Mouse (Mus musculus): Measurements from ENCODE around the gene Slc9a9. TPM values are rescaled to one million over a fixed set of nuclear protein-coding genes. Genes with fewer than 3 reads are reported as not detected.

The Slc9a9 gene
- polyA plus RNA-seq, 1 experiment from 2014 or later: 6.6 TPM

DNA sequence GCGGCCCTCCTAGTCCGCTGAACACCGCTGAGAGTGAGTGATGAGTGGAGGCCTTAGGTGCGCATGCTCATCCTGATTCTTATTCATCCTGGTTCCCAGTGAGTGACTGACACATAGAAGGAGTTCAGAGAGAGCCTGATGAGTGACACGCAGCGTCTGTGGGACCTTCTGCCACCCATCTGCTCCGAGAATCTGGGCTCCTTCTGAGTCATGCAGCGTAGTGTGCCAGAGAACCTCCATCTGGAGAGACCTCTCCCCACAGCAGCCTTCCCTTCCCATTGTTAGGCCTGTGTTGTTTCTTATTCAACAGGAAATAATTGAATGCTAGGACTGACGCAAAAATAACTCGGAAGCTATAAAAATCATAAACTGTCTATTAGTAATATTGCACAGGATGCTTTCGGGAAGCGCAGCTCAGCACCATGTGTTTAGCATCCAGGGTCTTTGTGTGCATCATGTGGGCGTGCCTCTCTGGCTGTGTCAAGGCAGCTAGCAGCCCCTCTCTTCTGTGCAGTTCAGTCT lies 498.8 kb downstream of the Slc9a9 start:
- peak; percentile 45; the same call in 1 of the 2 replicates for ATAC-seq
- WGBS: 80% methylated on average over 13 of the region's 13 CpGs

DNA sequence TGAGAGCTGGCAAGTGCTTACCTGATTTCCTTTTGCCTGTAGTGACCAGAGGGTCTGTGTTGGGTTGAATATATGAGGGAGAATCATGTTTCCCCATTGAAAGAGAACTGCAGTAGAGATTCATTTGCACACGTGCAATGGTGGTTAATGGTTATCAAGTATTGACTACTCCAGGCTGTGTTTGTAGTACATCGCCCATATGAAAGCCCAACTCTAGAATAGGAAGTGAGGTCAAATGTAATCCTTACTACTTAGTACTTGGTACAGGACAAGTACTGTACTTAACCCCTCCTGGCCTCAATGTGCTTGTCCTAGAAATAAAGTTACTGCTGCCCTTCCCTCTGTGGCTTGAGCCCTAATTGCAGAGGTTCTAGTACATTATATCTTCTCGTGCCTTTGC lies 508.5 kb downstream of the Slc9a9 start:
- Histone ChIP-seq H3K27me3 (ENCODE audit: control insufficient read depth, insufficient read depth, low read depth, low read length) (no peaks in the 10 kb centered on the region), H3K27ac (ENCODE audit: low read length) (no peak overlapping the region), H3K9ac (ENCODE audit: low read depth, low read length) (no peak overlapping the region), H3K4me2 (ENCODE audit: low read length) (no peak overlapping the region), H3K36me3 (ENCODE audit: control insufficient read depth, insufficient read depth, low read length) (no peaks in the 10 kb centered on the region), H3K4me1 (ENCODE audit: control insufficient read depth, insufficient read depth, low read length) (no peaks in the 10 kb centered on the region), H3K9me3 (replicated peaks; ENCODE audit: control insufficient read depth, low read length, poor library complexity, severe bottlenecking) (no peaks in the 10 kb centered on the region), H3K4me3 (ENCODE audit: low read depth, low read length) (no peak overlapping the region)
- ATAC-seq: no peak
- WGBS: 90% methylated on average over 3 of the region's 3 CpGs

More for the DNA sequence above, 498.8 kb downstream of the Slc9a9 start:
- Histone ChIP-seq H3K9ac (ENCODE audit: low read depth, low read length) (no peak overlapping the region), H3K4me3 (ENCODE audit: low read depth, low read length) (no peak overlapping the region), H3K4me2 (ENCODE audit: low read length) (no peak overlapping the region), H3K9me3 (replicated peaks; ENCODE audit: control insufficient read depth, low read length, poor library complexity, severe bottlenecking) (no peaks in the 10 kb centered on the region), H3K4me1 (ENCODE audit: control insufficient read depth, insufficient read depth, low read length) (peaks cover 3% of the 10 kb centered on the region; the same call in 1 of the 2 replicates), H3K36me3 (ENCODE audit: control insufficient read depth, insufficient read depth, low read length) (no peaks in the 10 kb centered on the region), H3K27me3 (ENCODE audit: control insufficient read depth, insufficient read depth, low read depth, low read length) (no peaks in the 10 kb centered on the region), H3K27ac (ENCODE audit: low read length) (no peak overlapping the region)

DNA sequence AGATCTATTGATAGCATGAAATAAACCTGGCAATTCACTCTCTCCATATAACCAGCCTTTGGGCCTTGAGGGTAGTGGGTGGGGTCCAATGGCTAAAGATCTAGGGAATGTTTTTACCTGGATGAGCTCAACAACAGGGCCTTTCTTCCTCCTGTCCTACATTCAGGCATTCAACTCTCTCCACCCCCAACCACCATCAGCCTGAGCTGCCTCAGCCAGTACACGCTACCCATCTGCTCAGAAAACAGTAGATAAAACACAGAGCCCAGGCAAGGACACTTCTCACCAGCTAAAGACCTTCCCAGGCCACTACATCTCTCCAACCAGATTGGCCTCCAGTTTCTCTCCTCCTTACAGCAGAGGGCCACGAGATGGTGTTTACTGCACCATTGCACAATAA lies 510.3 kb downstream of the Slc9a9 start:
- Histone ChIP-seq H3K4me2 (ENCODE audit: low read length) (no peak overlapping the region), H3K4me3 (ENCODE audit: low read depth, low read length) (no peak overlapping the region), H3K27me3 (ENCODE audit: control insufficient read depth, insufficient read depth, low read depth, low read length) (no peaks in the 10 kb centered on the region), H3K27ac (ENCODE audit: low read length) (no peak overlapping the region), H3K9me3 (replicated peaks; ENCODE audit: control insufficient read depth, low read length, poor library complexity, severe bottlenecking) (no peaks in the 10 kb centered on the region), H3K36me3 (ENCODE audit: control insufficient read depth, insufficient read depth, low read length) (no peaks in the 10 kb centered on the region), H3K4me1 (ENCODE audit: control insufficient read depth, insufficient read depth, low read length) (no peaks in the 10 kb centered on the region), H3K9ac (ENCODE audit: low read depth, low read length) (no peak overlapping the region)
- no peak for ATAC-seq
- 85% methylated on average over 2 of the region's 2 CpGs for WGBS

DNA sequence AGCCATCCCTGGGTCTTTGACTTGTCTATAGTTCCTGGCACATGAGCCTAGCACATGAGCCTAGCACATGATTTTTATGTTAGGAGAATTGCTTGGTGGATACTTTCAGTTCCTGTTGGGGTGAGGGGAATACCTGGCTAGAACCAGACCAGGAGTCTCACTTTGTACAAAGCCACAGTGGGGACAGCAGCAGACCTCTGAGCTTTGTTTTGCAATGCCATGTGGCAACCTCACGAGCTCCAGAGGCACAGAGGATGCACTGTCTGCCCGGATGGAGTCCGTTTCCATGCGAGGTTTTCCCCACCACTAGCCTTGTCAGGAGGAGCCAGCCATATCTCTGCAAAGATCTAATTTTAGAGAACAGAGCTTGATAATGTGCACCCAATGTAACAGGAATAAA lies 510.9 kb downstream of the Slc9a9 start:
- 83% methylated on average over 4 of the region's 4 CpGs for WGBS
- Histone ChIP-seq H3K9ac (ENCODE audit: low read depth, low read length) (no peak overlapping the region), H3K27me3 (ENCODE audit: control insufficient read depth, insufficient read depth, low read depth, low read length) (no peaks in the 10 kb centered on the region), H3K27ac (ENCODE audit: low read length) (no peak overlapping the region), H3K4me2 (ENCODE audit: low read length) (no peak overlapping the region), H3K4me3 (ENCODE audit: low read depth, low read length) (no peak overlapping the region), H3K9me3 (replicated peaks; ENCODE audit: control insufficient read depth, low read length, poor library complexity, severe bottlenecking) (no peaks in the 10 kb centered on the region), H3K4me1 (ENCODE audit: control insufficient read depth, insufficient read depth, low read length) (no peaks in the 10 kb centered on the region), H3K36me3 (ENCODE audit: control insufficient read depth, insufficient read depth, low read length) (no peaks in the 10 kb centered on the region)
- ATAC-seq: no peak

DNA sequence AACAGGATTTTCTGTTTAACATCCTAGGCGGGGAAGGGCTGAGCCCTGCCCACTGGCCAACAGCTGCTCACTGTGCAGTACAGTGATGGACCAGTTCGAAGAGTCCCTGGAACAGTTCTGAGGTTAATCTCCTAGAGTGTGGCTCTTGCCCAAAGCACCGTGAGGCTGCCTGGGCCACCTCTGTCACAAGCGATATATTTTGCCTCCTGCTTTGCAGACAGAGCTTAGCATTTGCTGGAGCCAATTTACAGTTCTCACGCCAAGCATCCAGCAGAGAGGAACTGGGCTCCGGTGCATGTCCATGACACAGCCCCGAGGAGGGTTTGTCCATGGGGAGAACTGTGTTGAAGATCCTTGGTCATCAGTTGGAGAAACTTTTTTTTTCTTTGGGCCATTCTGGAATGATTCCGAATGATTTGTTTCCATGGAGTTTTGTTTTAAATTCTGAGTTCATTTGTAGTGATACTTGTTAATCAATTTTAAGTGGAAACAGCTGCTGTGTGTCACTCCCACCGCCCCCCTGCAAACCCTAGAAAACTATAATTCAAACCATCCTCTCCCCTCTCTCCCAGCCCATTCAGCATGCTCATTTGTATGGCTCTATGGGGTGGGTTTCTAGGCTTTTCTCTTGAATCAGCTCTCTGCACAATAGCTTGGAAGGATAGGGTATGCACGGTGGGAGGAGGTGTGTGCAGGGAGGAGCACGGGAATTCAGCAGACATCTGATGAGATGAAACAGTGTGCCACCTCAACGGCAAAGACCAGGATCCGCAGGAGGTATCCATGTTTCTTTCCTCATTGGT lies 511.7 kb downstream of the Slc9a9 start:
- H3K36me3 ChIP-seq (ENCODE audit: control insufficient read depth, insufficient read depth, low read length): no peaks in the 10 kb centered on the region
- H3K27ac ChIP-seq (ENCODE audit: low read length): no peak overlapping the region
- H3K4me1 ChIP-seq (ENCODE audit: control insufficient read depth, insufficient read depth, low read length): peaks cover 2% of the 10 kb centered on the region; the same call in 1 of the 2 replicates
- H3K9me3 ChIP-seq (replicated peaks; ENCODE audit: control insufficient read depth, low read length, poor library complexity, severe bottlenecking): no peaks in the 10 kb centered on the region
- 46% methylated on average over 13 of the region's 13 CpGs for WGBS
- no peak overlapping the region for H3K9ac ChIP-seq (ENCODE audit: low read depth, low read length)
- H3K27me3 ChIP-seq (ENCODE audit: control insufficient read depth, insufficient read depth, low read depth, low read length): no peaks in the 10 kb centered on the region
- H3K4me3 ChIP-seq (ENCODE audit: low read depth, low read length): no peak overlapping the region
- no peak; the same call in 1 of the 2 replicates for ATAC-seq
- H3K4me2 ChIP-seq (ENCODE audit: low read length): no peak overlapping the region

DNA sequence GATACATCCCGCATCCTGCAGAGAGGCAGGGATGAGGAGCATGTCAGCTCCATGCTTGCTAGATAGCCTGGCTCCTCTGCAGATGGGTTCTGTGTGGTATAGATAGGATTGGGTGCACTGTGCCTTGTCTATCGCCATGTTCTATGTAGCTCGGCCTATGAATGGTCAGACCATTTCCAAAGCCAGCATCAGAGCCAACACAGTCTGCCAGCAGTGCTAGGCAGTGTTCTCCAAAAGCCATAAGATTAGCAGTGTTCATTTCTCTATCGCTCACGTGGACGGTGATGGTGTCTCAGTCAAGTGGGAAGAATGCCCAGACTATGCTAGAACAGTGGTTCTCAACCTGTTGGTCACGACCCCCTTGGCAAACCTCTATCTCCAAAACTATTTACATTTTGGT lies 512.6 kb downstream of the Slc9a9 start:
- no peak overlapping the region for H3K4me3 ChIP-seq (ENCODE audit: low read depth, low read length)
- H3K27ac ChIP-seq (ENCODE audit: low read length): no peak overlapping the region
- no peaks in the 10 kb centered on the region for H3K27me3 ChIP-seq (ENCODE audit: control insufficient read depth, insufficient read depth, low read depth, low read length)
- ATAC-seq: no peak
- H3K9ac ChIP-seq (ENCODE audit: low read depth, low read length): no peak overlapping the region
- no peaks in the 10 kb centered on the region for H3K9me3 ChIP-seq (replicated peaks; ENCODE audit: control insufficient read depth, low read length, poor library complexity, severe bottlenecking)
- WGBS: 90% methylated on average over 7 of the region's 7 CpGs
- H3K4me1 ChIP-seq (ENCODE audit: control insufficient read depth, insufficient read depth, low read length): peaks cover 3% of the 10 kb centered on the region; the same call in 1 of the 2 replicates
- no peak overlapping the region for H3K4me2 ChIP-seq (ENCODE audit: low read length)
- H3K36me3 ChIP-seq (ENCODE audit: control insufficient read depth, insufficient read depth, low read length): no peaks in the 10 kb centered on the region

DNA sequence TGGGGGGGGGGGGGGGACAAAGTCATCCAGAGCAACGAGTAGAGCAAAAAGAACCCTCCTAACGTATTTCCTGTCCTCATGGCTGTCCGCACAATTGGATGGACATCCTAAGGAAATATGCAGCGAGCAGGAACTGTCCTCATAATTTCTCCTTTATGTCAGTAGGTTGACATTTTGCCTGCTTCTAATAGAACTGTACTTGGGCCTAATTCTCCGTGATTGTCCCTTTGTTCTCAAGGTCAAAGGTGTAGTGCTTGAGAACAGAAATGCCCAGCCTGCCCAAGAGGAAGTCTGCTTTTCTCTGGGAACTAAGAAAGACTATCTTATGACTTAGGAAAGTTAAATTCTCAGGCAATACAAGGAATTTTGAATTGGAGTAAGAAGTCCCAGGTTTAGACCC lies 514.7 kb downstream of the Slc9a9 start:
- no peak overlapping the region for H3K27ac ChIP-seq (ENCODE audit: low read length)
- no peaks in the 10 kb centered on the region for H3K27me3 ChIP-seq (ENCODE audit: control insufficient read depth, insufficient read depth, low read depth, low read length)
- H3K4me3 ChIP-seq (ENCODE audit: low read depth, low read length): no peak overlapping the region
- ATAC-seq: no peak
- H3K9ac ChIP-seq (ENCODE audit: low read depth, low read length): no peak overlapping the region
- no peak overlapping the region for H3K4me2 ChIP-seq (ENCODE audit: low read length)
- peaks cover 3% of the 10 kb centered on the region; the same call in 1 of the 2 replicates for H3K4me1 ChIP-seq (ENCODE audit: control insufficient read depth, insufficient read depth, low read length)
- no peaks in the 10 kb centered on the region for H3K9me3 ChIP-seq (replicated peaks; ENCODE audit: control insufficient read depth, low read length, poor library complexity, severe bottlenecking)
- WGBS: 80% methylated on average over 5 of the region's 5 CpGs
- H3K36me3 ChIP-seq (ENCODE audit: control insufficient read depth, insufficient read depth, low read length): no peaks in the 10 kb centered on the region

DNA sequence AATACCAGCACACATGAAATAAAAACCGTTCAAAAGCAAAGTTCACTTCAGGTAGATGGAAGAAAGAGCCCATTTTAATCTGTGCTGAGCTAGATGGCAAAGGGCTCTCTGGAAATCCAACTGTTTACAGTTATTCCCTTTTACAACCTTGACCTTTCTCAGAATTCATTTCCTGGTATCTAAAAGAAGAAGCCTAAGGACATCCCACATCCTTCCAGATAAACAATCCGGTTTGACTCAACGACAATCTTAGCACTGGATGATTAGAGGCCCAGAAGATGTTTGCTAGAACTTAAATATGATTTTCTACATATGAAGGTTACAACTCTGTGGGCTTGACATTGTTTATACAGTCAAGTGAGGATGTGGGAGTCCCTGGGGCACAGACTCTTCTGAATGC lies 516.1 kb downstream of the Slc9a9 start:
- 88% methylated on average over 3 of the region's 3 CpGs for WGBS
- no peak overlapping the region for H3K27ac ChIP-seq (ENCODE audit: low read length)
- no peak for ATAC-seq
- H3K9ac ChIP-seq (ENCODE audit: low read depth, low read length): no peak overlapping the region
- H3K9me3 ChIP-seq (replicated peaks; ENCODE audit: control insufficient read depth, low read length, poor library complexity, severe bottlenecking): no peaks in the 10 kb centered on the region
- H3K27me3 ChIP-seq (ENCODE audit: control insufficient read depth, insufficient read depth, low read depth, low read length): no peaks in the 10 kb centered on the region
- no peaks in the 10 kb centered on the region for H3K36me3 ChIP-seq (ENCODE audit: control insufficient read depth, insufficient read depth, low read length)
- peaks cover 3% of the 10 kb centered on the region; the same call in 1 of the 2 replicates for H3K4me1 ChIP-seq (ENCODE audit: control insufficient read depth, insufficient read depth, low read length)
- H3K4me3 ChIP-seq (ENCODE audit: low read depth, low read length): no peak overlapping the region
- no peak overlapping the region for H3K4me2 ChIP-seq (ENCODE audit: low read length)

All from midbrain, embryonic 16.5 days (tissue).